Mouse (Mus musculus) adrenal gland, adult (tissue): ENCODE measurements around the gene Gm12258.

ENCODE experiments used
- DNase-seq, 2 experiments: peaks; one replicate each; pipeline ENCODE4 v3.0.0; 2022 to 2023; ENCODE audit warnings: low spot score in 1 of 2; ENCODE audit not compliant: inconsistent age in 2 of 2

Gm12258 gene

GRCm38 (mm10) chr11:58897485-58897884 lies 50.5 kb downstream of the Gm12258 start:
- no peak for DNase-seq

- DNase-seq: no peak
These were observed 54.1 kb downstream of the Gm12258 start for GRCm38 (mm10) chr11:58901080-58901479.

DNA sequence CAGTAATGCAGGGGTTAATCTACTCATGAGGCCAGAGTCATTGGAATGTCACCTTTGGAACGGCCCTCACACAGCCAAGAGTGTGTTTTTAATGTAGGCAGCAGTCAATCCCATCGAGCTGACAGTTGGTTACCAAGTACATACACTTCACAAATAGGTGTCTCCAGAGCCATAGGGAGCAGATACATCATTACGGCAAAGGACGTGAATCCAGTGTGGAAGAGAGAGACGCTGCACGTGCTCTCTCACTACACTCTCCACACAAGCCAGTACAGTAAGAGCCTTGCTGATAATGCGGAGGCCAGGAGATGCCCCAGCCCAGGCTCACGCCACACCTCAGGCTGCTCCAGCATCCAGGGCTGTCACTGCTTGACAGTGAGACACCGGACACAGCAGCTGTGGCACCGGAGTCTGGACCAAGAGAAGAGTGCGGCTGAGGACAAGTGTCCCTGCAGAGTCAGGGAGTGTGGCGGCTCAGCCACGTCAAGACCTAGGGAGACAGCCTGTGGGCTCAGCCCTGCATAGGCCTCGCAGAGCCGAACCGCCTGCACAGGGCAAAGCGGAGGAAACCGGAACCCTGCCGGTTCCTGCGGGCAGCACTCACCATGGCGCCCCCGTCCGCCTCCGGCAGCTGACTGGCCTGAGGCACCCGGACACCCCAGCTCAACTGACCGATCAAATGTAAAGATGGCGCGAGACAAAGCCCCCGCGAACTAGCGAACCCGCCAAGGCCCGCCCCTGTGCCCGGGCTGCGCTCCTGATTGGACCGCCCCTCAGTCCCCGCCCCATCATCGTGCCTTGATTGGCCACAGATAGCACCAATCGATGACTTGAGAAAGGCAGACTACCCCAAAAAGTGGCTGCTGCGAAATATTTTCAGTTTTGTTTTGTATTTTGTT lies 56.8 kb downstream of the Gm12258 start, which contains the start of gene Zfp39:
Gene Zfp39 (minus strand): TSS at position 715 of the 899 bp plus-strand sequence.
- DNase-seq: peak; percentile 96 to 99

DNA sequence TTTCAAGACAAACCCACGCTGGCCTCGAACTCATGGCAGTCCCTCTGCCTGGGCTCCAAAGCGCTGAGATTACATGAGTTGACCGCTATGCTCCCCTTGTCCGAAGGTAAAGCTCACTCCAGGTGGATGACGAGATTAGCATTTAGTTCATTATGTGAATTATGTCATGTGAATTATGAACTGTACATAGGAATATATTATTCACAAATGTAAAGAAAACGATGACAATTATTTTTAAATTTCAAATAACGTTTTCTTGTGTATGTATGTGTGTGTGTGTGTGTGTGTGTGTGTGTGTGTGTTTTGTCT lies 57.4 kb downstream of the Gm12258 start:
- no peak for DNase-seq

- DNase-seq: peak; percentile 18 to 53
These were observed 57.9 kb downstream of the Gm12258 start for GRCm38 (mm10) chr11:58904838-58905237.
